Mouse (Mus musculus): ENCODE measurements at regions not wholly inside any gene's neighbourhood (a gene's known extent, or its start where the extent isn't known, plus 50 kb on each side); places are given as distances from the start of the nearest gene placed in this dataset.

GRCm38 (mm10) chr10:8100489-8100888, 144.5 kb upstream of the Tab2 start:
- Histone ChIP-seq H3K36me3 (no peaks in the 10 kb centered on the region), H3K4me1 (peaks cover 4% of the 10 kb centered on the region; the same call in 1 of the 2 replicates), H3K27me3 (no peaks in the 10 kb centered on the region), H3K4me2 (replicated peaks) (no peak overlapping the region), H3K9ac (replicated peaks) (no peak overlapping the region), H3K27ac (replicated peaks) (no peak overlapping the region), H3K4me3 (no peak overlapping the region), H3K9me3 (peaks cover 8% of the 10 kb centered on the region)
- no peak for ATAC-seq (ENCODE audit: low FRiP score, low read depth)
- WGBS, result 92% methylated on average over 6 of the region's 6 CpGs

DNA sequence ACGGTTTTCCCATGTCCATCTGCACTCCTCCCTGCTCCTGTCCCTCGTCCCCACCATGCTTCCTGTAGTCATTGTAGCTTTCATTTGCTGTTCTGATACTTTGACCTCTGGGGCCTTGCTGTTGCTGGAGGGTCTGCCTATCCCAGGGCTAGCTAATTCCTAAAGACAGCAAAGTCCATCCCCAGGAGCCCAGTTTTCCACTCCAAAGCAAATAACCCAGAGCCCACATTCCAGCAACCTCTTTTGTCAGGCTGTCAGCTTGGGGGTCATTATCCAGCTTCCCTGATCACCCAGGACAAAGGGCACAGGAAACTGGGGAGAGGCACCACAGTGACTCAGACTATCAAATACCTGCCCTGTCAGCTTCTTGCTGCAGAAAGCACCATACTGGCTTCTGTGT, 139.9 kb upstream of the Tab2 start:
- no peaks in the 10 kb centered on the region for H3K36me3 ChIP-seq
- H3K27me3 ChIP-seq, result 0 out of 2 replicates have a peak, but pooled peaks cover 4% of the 10 kb centered on the region
- no peak overlapping the region for H3K9ac ChIP-seq (replicated peaks)
- WGBS, result 8% methylated on average over 2 of the region's 2 CpGs
- no peak overlapping the region for H3K27ac ChIP-seq (replicated peaks)
- H3K4me3 ChIP-seq, result no peak overlapping the region
- H3K4me2 ChIP-seq (replicated peaks), result no peak overlapping the region
- peaks cover 5% of the 10 kb centered on the region for H3K9me3 ChIP-seq
- ATAC-seq (ENCODE audit: low FRiP score, low read depth), result no peak
- H3K4me1 ChIP-seq, result peaks cover 4% of the 10 kb centered on the region; the same call in 1 of the 2 replicates

GRCm38 (mm10) chr10:8095206-8095605, 139.2 kb upstream of the Tab2 start:
- peaks cover 5% of the 10 kb centered on the region for H3K9me3 ChIP-seq

GRCm38 (mm10) chr10:8091871-8092552, 136.0 kb upstream of the Tab2 start:
- no peak overlapping the region for H3K27ac ChIP-seq (replicated peaks)
- no peaks in the 10 kb centered on the region for H3K36me3 ChIP-seq
- no peak overlapping the region for H3K9ac ChIP-seq (replicated peaks)
- WGBS, result 60% methylated on average over 8 of the region's 8 CpGs
- no peak overlapping the region for H3K4me2 ChIP-seq (replicated peaks)
- H3K27me3 ChIP-seq, result 0 out of 2 replicates have a peak, but pooled peaks cover 4% of the 10 kb centered on the region
- peaks cover 19% of the 10 kb centered on the region for H3K4me1 ChIP-seq
- no peaks in the 10 kb centered on the region for H3K9me3 ChIP-seq
- no peak for ATAC-seq (ENCODE audit: low FRiP score, low read depth)
- no peak overlapping the region for H3K4me3 ChIP-seq

More at GRCm38 (mm10) chr10:8095206-8095605, 139.2 kb upstream of the Tab2 start:
- 77% methylated on average over 3 of the region's 3 CpGs for WGBS
- Histone ChIP-seq H3K36me3 (no peaks in the 10 kb centered on the region), H3K4me3 (no peak overlapping the region), H3K4me2 (replicated peaks) (no peak overlapping the region), H3K9ac (replicated peaks) (no peak overlapping the region), H3K4me1 (peaks cover 4% of the 10 kb centered on the region; the same call in 1 of the 2 replicates), H3K27me3 (0 out of 2 replicates have a peak, but pooled peaks cover 4% of the 10 kb centered on the region), H3K27ac (replicated peaks) (no peak overlapping the region)
- ATAC-seq (ENCODE audit: low FRiP score, low read depth), result no peak

GRCm38 (mm10) chr10:8089296-8089695, 133.3 kb upstream of the Tab2 start:
- WGBS, result 9% methylated on average over 9 of the region's 9 CpGs
- no peaks in the 10 kb centered on the region for H3K9me3 ChIP-seq
- H3K27ac ChIP-seq (replicated peaks), result no peak overlapping the region
- ATAC-seq (ENCODE audit: low FRiP score, low read depth), result peak; percentile 75; the same call in 1 of the 2 replicates
- 0 out of 2 replicates have a peak overlapping the region, but pooled peaks have one; percentile 17 for H3K4me2 ChIP-seq (replicated peaks)
- 0 out of 2 replicates have a peak, but pooled peaks cover 4% of the 10 kb centered on the region for H3K27me3 ChIP-seq
- H3K36me3 ChIP-seq, result no peaks in the 10 kb centered on the region
- H3K4me1 ChIP-seq, result peaks cover 15% of the 10 kb centered on the region
- no peak overlapping the region for H3K9ac ChIP-seq (replicated peaks)
- no peak overlapping the region for H3K4me3 ChIP-seq

DNA sequence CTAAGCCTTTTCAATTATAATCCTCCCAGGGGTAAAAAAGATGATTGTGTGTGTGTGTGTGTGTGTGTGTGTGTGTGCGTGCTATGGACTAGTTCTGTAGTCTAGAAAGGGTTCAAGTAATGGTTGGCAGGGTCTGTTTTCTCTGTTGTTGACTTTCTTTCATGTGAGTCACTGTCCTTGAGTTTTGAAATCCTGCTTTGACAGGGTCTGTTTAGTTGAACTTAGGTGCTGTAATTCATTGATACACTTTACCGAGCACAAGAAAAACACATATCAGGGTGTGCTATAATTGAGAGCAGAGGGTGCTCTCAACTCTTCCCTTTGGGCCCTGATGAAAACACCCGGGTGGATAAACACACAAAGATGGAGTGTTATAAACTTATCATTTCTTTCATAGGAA, 132.7 kb upstream of the Tab2 start:
- H3K4me3 ChIP-seq, result no peak overlapping the region
- no peaks in the 10 kb centered on the region for H3K9me3 ChIP-seq
- H3K27ac ChIP-seq (replicated peaks), result no peak overlapping the region
- 80% methylated on average over 3 of the region's 3 CpGs for WGBS
- H3K9ac ChIP-seq (replicated peaks), result no peak overlapping the region
- 0 out of 2 replicates have a peak, but pooled peaks cover 4% of the 10 kb centered on the region for H3K27me3 ChIP-seq
- no peak for ATAC-seq (ENCODE audit: low FRiP score, low read depth)
- peaks cover 15% of the 10 kb centered on the region for H3K4me1 ChIP-seq
- no peak overlapping the region for H3K4me2 ChIP-seq (replicated peaks)
- no peaks in the 10 kb centered on the region for H3K36me3 ChIP-seq

DNA sequence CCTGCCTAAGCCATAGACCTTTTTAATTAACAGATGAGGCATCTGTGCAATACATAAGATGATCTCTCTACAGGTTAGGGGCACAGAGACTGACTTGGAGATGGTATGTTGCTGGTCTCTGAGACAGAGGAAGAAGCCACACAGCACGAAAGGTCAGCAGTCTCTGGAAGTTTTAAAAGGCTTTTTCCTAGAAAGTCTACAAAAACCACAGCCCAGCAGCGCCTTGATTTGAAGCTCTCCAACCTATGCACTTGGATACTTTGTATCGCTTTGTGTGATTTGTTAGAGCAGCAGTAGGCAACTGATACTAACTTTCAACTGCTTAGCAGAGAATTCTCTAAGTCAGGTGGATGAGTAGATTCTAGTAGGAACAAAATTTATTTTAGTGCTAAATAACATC, 132.3 kb upstream of the Tab2 start:
- 0 out of 2 replicates have a peak, but pooled peaks cover 4% of the 10 kb centered on the region for H3K27me3 ChIP-seq
- no peak overlapping the region for H3K4me2 ChIP-seq (replicated peaks)
- H3K9me3 ChIP-seq, result no peaks in the 10 kb centered on the region
- H3K36me3 ChIP-seq, result no peaks in the 10 kb centered on the region
- 91% methylated on average over 3 of the region's 3 CpGs for WGBS
- H3K27ac ChIP-seq (replicated peaks), result no peak overlapping the region
- H3K4me1 ChIP-seq, result peaks cover 15% of the 10 kb centered on the region
- no peak overlapping the region for H3K9ac ChIP-seq (replicated peaks)
- H3K4me3 ChIP-seq, result no peak overlapping the region
- ATAC-seq (ENCODE audit: low FRiP score, low read depth), result no peak

DNA sequence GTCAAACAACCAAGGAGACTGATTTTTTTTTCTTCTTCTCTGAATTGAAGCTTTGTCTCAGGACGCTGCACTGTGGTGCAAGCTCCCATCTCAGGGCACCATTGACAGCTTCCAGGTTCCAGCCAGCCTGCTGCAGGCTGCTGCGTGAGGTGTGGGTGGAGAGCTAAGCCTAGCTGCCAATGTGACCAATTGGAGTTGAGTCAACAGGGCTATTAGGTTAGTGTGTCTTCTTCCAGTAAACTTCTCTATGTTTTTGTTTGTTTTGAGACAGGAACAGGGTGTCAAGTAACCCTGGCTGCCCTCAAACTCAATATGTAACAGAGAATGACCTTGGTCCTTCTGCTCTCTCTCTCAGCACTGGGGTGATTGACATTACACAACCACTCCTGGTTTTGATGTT, 131.1 kb upstream of the Tab2 start:
- no peak overlapping the region for H3K4me3 ChIP-seq
- H3K4me2 ChIP-seq (replicated peaks), result no peak overlapping the region
- H3K9ac ChIP-seq (replicated peaks), result no peak overlapping the region
- H3K27me3 ChIP-seq, result no peaks in the 10 kb centered on the region
- WGBS, result 42% methylated on average over 2 of the region's 2 CpGs
- no peak overlapping the region for H3K27ac ChIP-seq (replicated peaks)
- H3K4me1 ChIP-seq, result peaks cover 15% of the 10 kb centered on the region
- ATAC-seq (ENCODE audit: low FRiP score, low read depth), result no peak
- no peaks in the 10 kb centered on the region for H3K36me3 ChIP-seq
- no peaks in the 10 kb centered on the region for H3K9me3 ChIP-seq

DNA sequence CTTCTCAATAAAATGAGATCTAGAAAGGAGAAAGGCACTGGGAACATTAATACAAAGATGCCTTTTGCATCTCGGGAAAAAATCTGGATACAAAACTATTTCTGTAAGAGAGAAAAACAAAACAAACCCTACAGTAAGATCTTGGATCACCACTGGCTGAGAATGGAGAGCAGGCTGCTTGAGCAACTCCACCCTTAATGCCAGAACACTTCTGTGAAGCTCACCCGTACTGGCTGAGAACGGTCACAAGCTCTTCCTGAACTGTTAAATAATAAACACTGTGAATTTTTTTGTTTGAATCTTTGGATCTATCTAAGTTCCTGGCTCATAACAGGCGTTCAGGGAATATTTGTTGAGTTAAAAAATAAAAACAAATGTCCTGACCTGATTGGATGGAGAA, 130.4 kb upstream of the Tab2 start:
- no peak for ATAC-seq (ENCODE audit: low FRiP score, low read depth)
- Histone ChIP-seq H3K4me3 (no peak overlapping the region), H3K27me3 (no peaks in the 10 kb centered on the region), H3K4me2 (replicated peaks) (no peak overlapping the region), H3K9ac (replicated peaks) (no peak overlapping the region), H3K4me1 (peaks cover 15% of the 10 kb centered on the region; the same call in 1 of the 2 replicates), H3K9me3 (no peaks in the 10 kb centered on the region), H3K27ac (replicated peaks) (no peak overlapping the region), H3K36me3 (no peaks in the 10 kb centered on the region)
- 77% methylated on average over 4 of the region's 4 CpGs for WGBS

DNA sequence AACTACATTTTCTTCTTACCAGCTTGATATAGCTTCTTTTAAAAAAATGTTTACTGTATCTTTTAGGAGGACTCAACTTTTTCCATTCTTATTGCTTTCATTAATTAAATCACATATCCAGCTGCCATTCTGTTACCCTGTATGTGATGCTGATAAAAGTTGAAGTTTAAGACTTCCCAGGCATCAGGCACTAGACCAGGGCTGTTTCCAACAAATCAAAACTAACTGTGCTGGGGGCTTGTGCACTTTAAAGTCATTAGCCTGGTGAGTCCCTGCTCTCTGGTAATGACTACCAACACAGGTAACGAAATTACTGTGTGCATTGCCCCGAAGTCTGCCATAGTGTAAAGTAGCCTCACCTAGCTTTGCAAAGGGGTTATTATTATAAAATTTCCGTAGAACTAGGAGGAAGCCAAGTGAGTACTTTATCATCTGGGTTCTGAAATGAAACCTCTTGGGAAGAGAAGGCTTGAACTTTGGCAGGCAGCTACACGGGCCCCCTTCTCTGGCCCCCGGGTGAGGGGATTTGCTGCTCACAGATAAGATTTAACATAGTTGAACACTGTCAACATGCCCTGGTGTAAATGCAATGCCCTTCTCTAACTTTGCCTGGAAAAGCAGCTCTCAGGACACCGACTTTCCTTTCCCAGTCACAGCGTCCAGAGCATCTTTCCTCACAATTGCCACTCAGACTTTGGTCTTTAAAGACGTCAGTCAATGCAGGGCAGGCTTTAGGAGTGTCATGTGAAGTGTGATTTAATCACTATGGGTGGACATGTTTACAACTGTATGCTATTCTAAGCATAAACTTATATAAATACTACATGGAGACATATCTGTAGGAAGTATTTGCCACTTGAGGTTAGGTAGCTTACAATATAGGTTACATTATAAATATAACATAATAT, 122.1 kb upstream of the Tab2 start:
- Histone ChIP-seq H3K4me2 (replicated peaks) (no peak overlapping the region), H3K27me3 (no peaks in the 10 kb centered on the region), H3K4me1 (no peaks in the 10 kb centered on the region), H3K9me3 (no peaks in the 10 kb centered on the region), H3K27ac (replicated peaks) (no peak overlapping the region), H3K9ac (replicated peaks) (no peak overlapping the region), H3K4me3 (no peak overlapping the region), H3K36me3 (no peaks in the 10 kb centered on the region)
- WGBS, result 81% methylated on average over 8 of the region's 8 CpGs
- ATAC-seq (ENCODE audit: low FRiP score, low read depth), result no peak

- H3K4me1 ChIP-seq, result no peaks in the 10 kb centered on the region
- H3K9me3 ChIP-seq, result no peaks in the 10 kb centered on the region
- no peak overlapping the region for H3K4me3 ChIP-seq
- H3K36me3 ChIP-seq, result no peaks in the 10 kb centered on the region
- H3K9ac ChIP-seq (replicated peaks), result no peak overlapping the region
- no peak overlapping the region for H3K27ac ChIP-seq (replicated peaks)
- H3K27me3 ChIP-seq, result no peaks in the 10 kb centered on the region
- H3K4me2 ChIP-seq (replicated peaks), result no peak overlapping the region
- WGBS, result 57% methylated on average over 1 of the region's 1 CpGs
- no peak for ATAC-seq (ENCODE audit: low FRiP score, low read depth)
Measured at GRCm38 (mm10) chr10:8072463-8072862, 116.4 kb upstream of the Tab2 start.

DNA sequence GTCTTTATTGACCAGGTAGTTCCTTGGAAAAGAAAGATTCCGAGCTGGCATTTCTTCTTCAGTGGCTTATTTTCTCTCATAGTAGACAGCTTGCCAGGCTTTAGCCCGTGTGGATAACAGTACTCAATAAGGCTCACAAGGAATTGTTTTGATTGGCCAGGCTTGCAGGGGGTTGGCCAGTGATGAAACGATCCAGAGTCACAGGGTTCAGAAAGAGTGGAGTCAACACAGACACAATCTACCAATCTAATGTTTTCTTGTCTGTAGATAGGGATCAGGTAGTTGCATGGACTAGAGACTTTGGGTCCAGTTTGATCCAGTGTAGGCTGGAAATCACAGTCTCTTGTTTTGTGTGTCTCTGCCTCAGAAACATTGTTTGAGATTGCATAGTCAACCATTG, 115.8 kb upstream of the Tab2 start:
- H3K9ac ChIP-seq (replicated peaks), result no peak overlapping the region
- WGBS, result 67% methylated on average over 3 of the region's 3 CpGs
- no peak overlapping the region for H3K4me3 ChIP-seq
- no peak overlapping the region for H3K27ac ChIP-seq (replicated peaks)
- no peaks in the 10 kb centered on the region for H3K27me3 ChIP-seq
- H3K9me3 ChIP-seq, result no peaks in the 10 kb centered on the region
- no peaks in the 10 kb centered on the region for H3K4me1 ChIP-seq
- no peak overlapping the region for H3K4me2 ChIP-seq (replicated peaks)
- H3K36me3 ChIP-seq, result no peaks in the 10 kb centered on the region
- no peak for ATAC-seq (ENCODE audit: low FRiP score, low read depth)
